Mouse (Mus musculus) urinary bladder, postnatal 25 days (tissue): ENCODE results near the gene Mgat5.

Experiments used
- DNase-seq: peaks from one replicate; pipeline ENCODE4 v3.0.0; 2022; ENCODE audit warnings: low spot score

Gene Mgat5

GRCm38 (mm10) chr1:127441007-127441406, 236.2 kb downstream of the Mgat5 start:
- DNase-seq = no peak

GRCm38 (mm10) chr1:127441736-127442135, 236.9 kb downstream of the Mgat5 start:
- DNase-seq = no peak

GRCm38 (mm10) chr1:127442880-127443877, 238.4 kb downstream of the Mgat5 start:
- no peak for DNase-seq

- no peak for DNase-seq
Observed at GRCm38 (mm10) chr1:127444836-127445485, 240.1 kb downstream of the Mgat5 start.

GRCm38 (mm10) chr1:127453397-127453796, 248.6 kb downstream of the Mgat5 start:
- no peak for DNase-seq

- DNase-seq = peak; percentile 25
Observed at GRCm38 (mm10) chr1:127459015-127459451, 254.2 kb downstream of the Mgat5 start.

- no peak for DNase-seq
Observed at GRCm38 (mm10) chr1:127459576-127459975, 254.8 kb downstream of the Mgat5 start.

- no peak for DNase-seq
Observed at GRCm38 (mm10) chr1:127461017-127461416, 256.2 kb downstream of the Mgat5 start.

GRCm38 (mm10) chr1:127464041-127464440, 259.2 kb downstream of the Mgat5 start:
- DNase-seq = no peak

- no peak for DNase-seq
Observed at GRCm38 (mm10) chr1:127465292-127465691, 260.5 kb downstream of the Mgat5 start.

- DNase-seq = no peak
Observed at GRCm38 (mm10) chr1:127467238-127467637, 262.4 kb downstream of the Mgat5 start.

GRCm38 (mm10) chr1:127470175-127470574, 265.4 kb downstream of the Mgat5 start:
- DNase-seq = no peak

- no peak for DNase-seq
Observed at GRCm38 (mm10) chr1:127475756-127476155, 270.9 kb downstream of the Mgat5 start.

GRCm38 (mm10) chr1:127482911-127483310, 278.1 kb downstream of the Mgat5 start:
- DNase-seq = no peak

GRCm38 (mm10) chr1:127484188-127484587, 279.4 kb downstream of the Mgat5 start:
- no peak for DNase-seq

- peak; percentile 24 for DNase-seq
Observed at GRCm38 (mm10) chr1:127484826-127485225, 280.0 kb downstream of the Mgat5 start.

GRCm38 (mm10) chr1:127487161-127487560, 282.3 kb downstream of the Mgat5 start:
- peak; percentile 41 for DNase-seq

- DNase-seq = peak; percentile 48
Observed at GRCm38 (mm10) chr1:127496737-127497543, 292.1 kb downstream of the Mgat5 start.

GRCm38 (mm10) chr1:127498746-127499145, 293.9 kb downstream of the Mgat5 start:
- DNase-seq = no peak

GRCm38 (mm10) chr1:127500219-127500618, 295.4 kb downstream of the Mgat5 start:
- peak; percentile 77 for DNase-seq

- DNase-seq = no peak
Observed at GRCm38 (mm10) chr1:127500701-127501100, 295.9 kb downstream of the Mgat5 start.

GRCm38 (mm10) chr1:127507042-127507650, 302.3 kb downstream of the Mgat5 start:
- no peak for DNase-seq
